Mouse (Mus musculus): ENCODE results near the gene Exoc2.

DNA sequence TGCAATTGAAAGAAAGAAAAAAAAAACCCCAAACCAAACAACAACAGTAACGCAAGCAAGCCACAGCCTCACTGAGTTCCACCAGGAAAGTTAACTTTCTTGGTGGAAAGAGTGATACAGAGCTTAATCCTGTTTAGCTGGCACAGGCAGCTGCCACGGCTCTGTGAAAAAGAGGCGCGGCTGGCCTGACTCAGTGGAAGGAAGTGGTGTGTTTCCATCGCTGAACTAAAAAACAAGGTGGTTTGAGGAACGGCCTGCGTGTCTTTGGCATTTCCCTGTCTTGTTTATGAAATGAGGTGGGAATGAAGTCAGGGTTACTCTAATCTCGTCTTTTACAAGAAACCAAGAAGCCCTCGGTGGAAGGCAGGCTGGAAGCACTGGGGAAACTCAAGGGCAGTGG lies 181.6 kb downstream of the Exoc2 start:
- TF ChIP-seq CTCF (conservative IDR thresholded peaks at IDR 0.05; ENCODE audit: low read length) (no peak), NANOG (IDR thresholded peaks at IDR 0.05; ENCODE audit: borderline replicate concordance, low read length) (no peak)

Measured in E14TG2a.4 (cell line).